Mouse (Mus musculus) adipose tissue, adult 10 weeks (tissue): ENCODE measurements around the gene Apod. TPM values are rescaled to one million over a fixed set of nuclear protein-coding genes. Genes with fewer than 3 reads are reported as not detected.

Source experiments
- polyA plus RNA-seq: library from polyadenylated mRNA; stranded (reverse); fragments of 350-450 nt; fragmentation: Illumina TruSeq; extraction: RNeasy Lipid Tissue Mini Kit (QIAGEN cat#74804); gene quantifications from one replicate; pipeline ENCODE4 v1.2.3, GENCODE M21; 2014; ENCODE audit warnings: low read depth, low replicate concordance

Apod gene
- polyA plus RNA-seq, result 231 TPM

GRCm38 (mm10) chr16:31314497-31315233, at the start of gene Apod:
Gene Apod, minus strand, starts transcription at chr16:31314808.

GRCm38 (mm10) chr16:31274674-31275460, 39.7 kb downstream of the Apod start, which contains the start of gene Ppp1r2:
Gene Ppp1r2, minus strand, starts transcription at chr16:31275277.

Other genes with a start within 250 kb of the Apod start
- gene Xxylt1, start 233.4 kb downstream of the Apod start, polyA plus RNA-seq, result 10.9 TPM
- 20.4 TPM for gene Acap2, start 113.6 kb downstream of the Apod start, polyA plus RNA-seq
- 86.2 TPM for gene Ppp1r2, start 39.5 kb downstream of the Apod start, polyA plus RNA-seq
- gene Bdh1, start 107.5 kb upstream of the Apod start, polyA plus RNA-seq, result 14.2 TPM